Mouse (Mus musculus) embryonic facial prominence, embryonic 13.5 days (tissue): ENCODE data around the gene Neu1. TPM values are rescaled to one million over a fixed set of nuclear protein-coding genes. Genes with fewer than 3 reads are reported as not detected.
"Not testable (repeated sequence)": the region's sequence is repeated elsewhere in the genome, so short reads cannot be mapped to it uniquely, and the experiment has no call there.

ENCODE experiments used
- ATAC-seq: fragments of 200-750 bp; cut with Nextera tagmentation; 2 replicates; pipeline ENCODE4 v1.8.0; 2017; ENCODE audit warnings: low read depth; ENCODE audit not compliant: insufficient number of reproducible peaks, insufficient read depth, low FRiP score, low TSS enrichment
- H3K27ac ChIP-seq: fragments of 300-500 bp; sonication (generic); 2 replicates; pipeline ENCODE4 v1.5.1; 2015; ENCODE audit warnings: moderate library complexity, mild to moderate bottlenecking, inconsistent platforms
- H3K27me3 ChIP-seq: fragments of 300-500 bp; sonication (generic); 2 replicates; pipeline ENCODE4 v1.6.1; 2015; ENCODE audit warnings: mild to moderate bottlenecking, inconsistent platforms
- H3K36me3 ChIP-seq: fragments of 300-500 bp; sonication (generic); 2 replicates; pipeline ENCODE4 v1.6.1; 2015; ENCODE audit warnings: mild to moderate bottlenecking, inconsistent platforms
- H3K4me1 ChIP-seq: fragments of 300-500 bp; sonication (generic); 2 replicates; pipeline ENCODE4 v1.6.1; 2015; ENCODE audit warnings: inconsistent platforms
- H3K4me2 ChIP-seq: fragments of 300-500 bp; sonication (generic); 2 replicates; pipeline ENCODE4 v1.6.1; 2015; ENCODE audit warnings: moderate library complexity, mild to moderate bottlenecking, inconsistent platforms
- H3K4me3 ChIP-seq: fragments of 300-500 bp; sonication (generic); 2 replicates; pipeline ENCODE4 v1.5.1; 2015; ENCODE audit warnings: mild to moderate bottlenecking, inconsistent platforms
- H3K9ac ChIP-seq: fragments of 300-500 bp; sonication (generic); 2 replicates; pipeline ENCODE4 v1.6.1; 2015; ENCODE audit warnings: mild to moderate bottlenecking, inconsistent platforms
- H3K9me3 ChIP-seq: fragments of 300-500 bp; sonication (generic); 2 replicates; pipeline ENCODE4 v1.6.1; 2016; ENCODE audit warnings: inconsistent platforms
- WGBS: fragments of 180-500 bp; shearing (Covaris S2); methylation state at CpG from one replicate; pipeline ENCODE4 v1.1.7; 2015; ENCODE audit warnings: mixed read lengths; 5-methylcytosine and 5-hydroxymethylcytosine counted together
- polyA plus RNA-seq: library from polyadenylated mRNA; unstranded; fragments of >200 nt; fragmentation: Nextera tagmentation; extraction: Ambion mirVana; gene quantifications from 2 replicates; pipeline ENCODE4 v1.2.1, GENCODE M21; 2015

Neu1 gene
- polyA plus RNA-seq, 1 experiment from 2014 or later: 18.8 TPM

DNA sequence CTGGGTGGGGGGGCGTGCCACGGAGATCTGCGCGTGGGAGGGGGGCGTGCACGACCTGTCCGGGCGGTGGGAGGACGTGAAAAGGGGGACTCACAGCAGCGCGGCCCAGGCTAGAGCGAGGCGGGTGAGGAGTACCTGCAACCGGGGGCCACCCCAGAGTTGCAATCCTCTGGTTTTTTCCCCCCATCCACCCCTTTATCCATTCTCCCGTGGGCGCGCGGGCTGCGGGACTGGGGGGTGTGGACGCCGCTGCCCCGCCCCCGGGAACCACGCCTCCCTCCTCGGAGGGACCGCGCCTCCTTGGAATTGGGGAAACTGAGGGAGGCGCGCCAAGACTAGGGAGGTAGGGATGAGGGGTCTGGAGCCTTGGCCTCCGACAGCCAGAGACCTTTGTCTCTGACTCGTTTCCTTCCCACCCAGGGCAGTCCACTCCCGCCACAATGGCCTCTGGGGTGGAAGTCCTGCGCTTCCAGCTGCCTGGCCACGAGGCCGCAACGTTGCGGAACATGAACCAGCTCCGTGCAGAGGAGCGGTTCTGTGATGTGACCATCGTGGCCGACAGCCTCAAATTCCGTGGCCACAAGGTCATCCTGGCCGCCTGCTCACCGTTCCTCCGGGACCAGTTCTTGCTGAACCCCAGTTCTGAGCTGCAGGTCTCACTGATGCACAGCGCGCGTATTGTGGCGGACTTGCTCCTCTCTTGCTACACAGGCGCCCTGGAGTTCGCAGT lies 36.1 kb upstream of the Neu1 start:
- H3K9ac ChIP-seq: peak overlapping the region; percentile 91
- H3K27me3 ChIP-seq: no peaks in the 10 kb centered on the region
- peak overlapping the region; percentile 61 for H3K4me3 ChIP-seq
- peaks cover 9% of the 10 kb centered on the region for H3K36me3 ChIP-seq
- ATAC-seq: peak; percentile 8; the same call in 1 of the 2 replicates
- peaks cover 3% of the 10 kb centered on the region; the same call in 1 of the 2 replicates for H3K9me3 ChIP-seq
- H3K27ac ChIP-seq: peak overlapping the region; percentile 93
- peaks cover 33% of the 10 kb centered on the region for H3K4me1 ChIP-seq
- H3K4me2 ChIP-seq: peak overlapping the region; percentile 78
- 6% methylated on average over 48 of the region's 51 CpGs for WGBS

DNA sequence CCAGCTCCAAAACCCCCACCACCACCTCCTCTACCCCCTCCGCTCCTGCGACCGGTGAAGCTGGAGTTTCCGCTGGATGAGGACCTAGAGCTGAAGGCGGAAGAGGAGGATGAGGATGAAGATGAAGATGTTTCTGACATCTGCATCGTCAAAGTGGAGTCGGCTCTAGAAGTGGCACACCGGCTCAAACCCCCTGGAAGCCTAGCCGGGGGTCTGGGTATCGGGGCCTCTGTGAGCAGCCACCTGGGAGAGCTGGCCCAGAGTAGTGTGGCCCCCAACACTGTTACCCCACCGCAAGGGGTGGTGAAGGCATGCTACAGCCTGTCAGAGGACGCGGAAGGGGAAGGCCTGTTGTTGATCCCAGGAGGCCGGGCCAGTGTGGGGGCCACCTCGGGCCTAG lies 35.3 kb upstream of the Neu1 start:
- Histone ChIP-seq H3K9ac (peak overlapping the region; percentile 91), H3K9me3 (peaks cover 3% of the 10 kb centered on the region; the same call in 1 of the 2 replicates), H3K36me3 (peaks cover 9% of the 10 kb centered on the region), H3K4me3 (peak overlapping the region; percentile 61), H3K4me2 (peak overlapping the region; percentile 78), H3K27ac (peak overlapping the region; percentile 93), H3K4me1 (peaks cover 40% of the 10 kb centered on the region), H3K27me3 (no peaks in the 10 kb centered on the region)
- ATAC-seq: no peak
- WGBS: 89% methylated on average over 15 of the region's 15 CpGs

DNA sequence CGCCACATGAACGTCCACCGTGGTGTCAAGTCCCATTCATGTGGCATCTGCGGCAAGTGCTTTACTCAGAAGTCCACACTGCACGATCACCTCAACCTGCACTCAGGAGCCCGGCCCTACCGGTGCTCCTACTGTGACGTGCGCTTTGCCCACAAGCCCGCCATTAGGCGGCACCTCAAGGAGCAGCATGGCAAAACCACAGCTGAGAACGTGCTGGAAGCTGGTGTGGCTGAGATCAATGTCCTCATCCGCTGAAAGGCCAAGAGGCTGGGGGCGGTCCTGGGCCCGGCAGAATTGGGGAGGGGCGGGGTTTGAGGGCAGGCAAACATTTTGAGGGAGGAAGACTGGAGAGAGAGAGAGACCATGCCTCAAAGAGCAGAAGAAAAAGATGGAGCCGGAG lies 34.7 kb upstream of the Neu1 start:
- Histone ChIP-seq H3K36me3 (peaks cover 13% of the 10 kb centered on the region), H3K4me2 (peak overlapping the region; percentile 78), H3K4me1 (peaks cover 45% of the 10 kb centered on the region), H3K27ac (no peak overlapping the region), H3K27me3 (no peaks in the 10 kb centered on the region), H3K9ac (peak overlapping the region; percentile 91; the same call in 1 of the 2 replicates), H3K4me3 (peak overlapping the region; percentile 61; the same call in 1 of the 2 replicates), H3K9me3 (peaks cover 3% of the 10 kb centered on the region; the same call in 1 of the 2 replicates)
- whole genome bisulfite sequencing: 85% methylated on average over 17 of the region's 17 CpGs
- ATAC-seq: no peak

DNA sequence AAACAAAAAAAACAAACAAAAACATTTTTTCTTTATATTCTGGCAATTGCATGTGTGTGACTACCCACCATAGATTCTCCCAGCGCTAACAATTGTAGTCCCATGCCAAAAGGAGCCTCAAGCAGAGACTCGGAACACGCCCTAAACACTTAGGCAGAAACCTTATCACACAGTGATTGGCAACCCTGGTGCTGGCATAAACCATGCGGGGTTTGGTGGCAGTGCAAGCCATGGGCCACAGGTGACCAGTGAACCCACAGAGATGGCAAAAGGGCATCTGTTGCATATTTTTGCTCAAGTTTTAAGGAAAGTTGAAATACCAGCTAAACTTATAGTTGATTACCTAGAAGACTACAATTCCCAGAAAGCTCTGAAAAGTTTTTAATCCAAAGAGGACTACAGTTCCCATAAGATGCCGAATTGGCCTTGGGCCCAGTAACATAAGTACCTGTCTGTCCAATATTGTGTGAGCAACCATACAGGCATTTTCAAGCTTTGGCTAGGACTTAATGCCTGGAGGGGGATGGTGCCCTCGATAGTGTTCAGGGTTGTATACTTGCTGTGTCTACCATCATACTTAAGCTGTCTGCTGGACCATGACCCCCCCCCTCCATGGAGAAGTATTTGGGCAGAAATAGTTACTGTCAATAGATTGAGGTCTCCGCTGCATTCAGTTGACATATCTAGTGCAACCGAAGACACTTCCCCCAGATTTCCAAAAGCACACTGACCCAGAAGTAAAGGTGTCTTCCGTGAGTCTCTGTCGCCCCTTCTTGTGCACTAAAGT lies 33.5 kb upstream of the Neu1 start:
- H3K36me3 ChIP-seq: peaks cover 22% of the 10 kb centered on the region
- H3K9me3 ChIP-seq: peaks cover 3% of the 10 kb centered on the region; the same call in 1 of the 2 replicates
- peaks cover 46% of the 10 kb centered on the region for H3K4me1 ChIP-seq
- WGBS: 15% methylated on average over 10 of the region's 10 CpGs
- no peaks in the 10 kb centered on the region for H3K27me3 ChIP-seq
- peak overlapping the region; percentile 90 for H3K4me3 ChIP-seq
- peak overlapping the region; percentile 88 for H3K4me2 ChIP-seq
- H3K9ac ChIP-seq: peak overlapping the region; percentile 96
- H3K27ac ChIP-seq: peak overlapping the region; percentile 96
- ATAC-seq: no peak

DNA sequence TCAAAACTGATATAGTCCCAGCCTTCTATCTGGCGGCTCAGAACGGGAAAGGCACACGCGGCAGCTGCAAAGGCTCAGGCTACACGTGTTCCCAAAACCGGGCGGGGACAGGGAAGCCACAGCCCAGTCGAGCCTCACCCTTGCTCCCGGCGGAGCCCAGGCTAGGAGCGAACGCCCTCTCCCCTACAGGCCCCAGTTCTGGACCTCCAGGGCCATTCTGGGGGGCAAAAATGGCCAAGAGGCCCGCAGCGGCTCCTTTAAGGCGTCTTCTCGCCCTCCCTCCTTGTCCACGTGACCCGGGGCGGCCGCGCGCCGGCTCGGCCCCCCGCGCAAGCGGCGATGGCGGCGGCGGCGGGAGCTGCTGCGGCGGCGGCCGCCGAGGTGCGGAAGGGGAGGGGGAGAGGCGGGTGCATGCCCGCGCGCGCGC lies 32.9 kb upstream of the Neu1 start, which contains the start of the genes C2 and Ehmt2:
TSS of gene C2 (minus strand) at position 106 of the 427 bp plus-strand sequence.
TSS of gene Ehmt2 (plus strand) at position 310 of the 427 bp plus-strand sequence.
- ATAC-seq: peak; percentile 4; the same call in 1 of the 2 replicates
- under 1% methylated on average over 35 of the region's 44 CpGs for WGBS
- Histone ChIP-seq H3K4me3 (peak within 1 kb of the TSS; percentile 90), H3K9ac (peak within 1 kb of the TSS; percentile 96), H3K36me3 (peaks cover 28% of the 10 kb centered on the region), H3K9me3 (peaks cover 3% of the 10 kb centered on the region; the same call in 1 of the 2 replicates), H3K27me3 (no peaks in the 10 kb centered on the region), H3K27ac (peak within 1 kb of the TSS; percentile 96), H3K4me2 (peak within 1 kb of the TSS; percentile 88), H3K4me1 (peaks cover 46% of the 10 kb centered on the region)

DNA sequence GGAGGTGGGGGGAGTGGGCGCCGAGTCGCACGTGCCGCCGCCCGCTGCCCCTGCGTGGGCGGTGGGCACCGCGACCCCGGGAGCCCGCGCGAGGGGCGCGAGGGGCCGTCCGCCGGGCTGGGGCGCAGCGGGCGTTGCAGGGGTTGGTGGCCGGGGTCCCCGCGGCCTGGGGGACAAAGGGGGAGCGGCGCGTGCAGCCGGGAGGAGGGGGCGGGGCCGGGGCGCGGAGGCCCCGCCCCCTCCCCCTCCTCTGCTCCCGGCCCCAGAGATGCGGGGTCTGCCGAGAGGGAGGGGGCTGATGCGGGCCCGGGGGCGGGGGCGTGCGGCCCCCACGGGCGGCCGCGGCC lies 32.4 kb upstream of the Neu1 start:
- Histone ChIP-seq H3K4me2 (peak overlapping the region; percentile 88), H3K4me3 (peak overlapping the region; percentile 90), H3K27me3 (no peaks in the 10 kb centered on the region), H3K9me3 (peaks cover 3% of the 10 kb centered on the region; the same call in 1 of the 2 replicates), H3K27ac (peak overlapping the region; percentile 96), H3K9ac (peak overlapping the region; percentile 96), H3K36me3 (peaks cover 33% of the 10 kb centered on the region), H3K4me1 (peaks cover 43% of the 10 kb centered on the region)
- ATAC-seq: 0 out of 2 replicates have a peak, but pooled peaks have one; percentile 2
- 1% methylated on average over 15 of the region's 47 CpGs for WGBS

DNA sequence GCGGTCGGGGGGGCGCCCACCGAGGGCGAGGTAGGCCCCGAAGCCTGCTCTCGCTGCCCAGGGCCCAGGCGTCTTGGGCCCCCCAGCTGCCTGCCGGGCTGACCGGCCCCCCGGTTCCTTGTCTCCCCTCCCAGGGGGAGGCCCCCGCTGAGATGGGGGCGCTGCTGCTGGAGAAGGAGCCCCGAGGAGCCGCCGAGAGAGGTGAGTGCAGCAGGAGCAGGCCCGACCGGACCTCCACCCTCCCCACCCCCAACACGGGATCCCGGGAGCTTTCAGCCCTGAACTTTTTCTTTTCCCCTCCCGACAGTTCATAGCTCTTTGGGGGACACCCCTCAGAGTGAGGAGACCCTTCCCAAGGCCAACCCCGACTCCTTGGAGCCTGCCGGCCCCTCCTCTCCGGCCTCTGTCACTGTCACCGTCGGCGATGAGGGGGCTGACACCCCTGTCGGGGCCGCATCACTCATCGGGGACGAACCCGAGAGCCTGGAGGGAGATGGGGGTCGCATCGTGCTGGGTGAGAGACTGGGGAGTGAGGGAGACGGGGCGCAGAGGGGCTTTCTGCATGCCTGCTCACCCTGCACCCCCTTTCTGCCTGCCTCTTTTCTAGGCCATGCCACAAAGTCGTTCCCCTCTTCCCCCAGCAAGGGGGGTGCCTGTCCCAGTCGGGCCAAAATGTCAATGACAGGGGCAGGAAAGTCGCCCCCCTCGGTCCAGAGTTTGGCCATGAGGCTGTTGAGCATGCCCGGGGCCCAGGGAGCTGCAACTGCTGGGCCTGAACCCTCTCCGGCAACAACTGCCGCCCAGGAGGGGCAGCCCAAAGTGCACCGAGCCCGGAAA lies 31.8 kb upstream of the Neu1 start:
- Histone ChIP-seq H3K4me1 (peaks cover 42% of the 10 kb centered on the region), H3K9ac (peak overlapping the region; percentile 96), H3K4me2 (peak overlapping the region; percentile 88), H3K9me3 (peaks cover 3% of the 10 kb centered on the region; the same call in 1 of the 2 replicates), H3K36me3 (peaks cover 39% of the 10 kb centered on the region), H3K27me3 (no peaks in the 10 kb centered on the region), H3K27ac (peak overlapping the region; percentile 96), H3K4me3 (peak overlapping the region; percentile 90)
- ATAC-seq: 0 out of 2 replicates have a peak, but pooled peaks have one; percentile 4
- WGBS: 1% methylated on average over 44 of the region's 45 CpGs

- peak overlapping the region; percentile 88 for H3K4me2 ChIP-seq
Measured at GRCm38 (mm10) chr17:34899890-34900243, 31.2 kb upstream of the Neu1 start.

DNA sequence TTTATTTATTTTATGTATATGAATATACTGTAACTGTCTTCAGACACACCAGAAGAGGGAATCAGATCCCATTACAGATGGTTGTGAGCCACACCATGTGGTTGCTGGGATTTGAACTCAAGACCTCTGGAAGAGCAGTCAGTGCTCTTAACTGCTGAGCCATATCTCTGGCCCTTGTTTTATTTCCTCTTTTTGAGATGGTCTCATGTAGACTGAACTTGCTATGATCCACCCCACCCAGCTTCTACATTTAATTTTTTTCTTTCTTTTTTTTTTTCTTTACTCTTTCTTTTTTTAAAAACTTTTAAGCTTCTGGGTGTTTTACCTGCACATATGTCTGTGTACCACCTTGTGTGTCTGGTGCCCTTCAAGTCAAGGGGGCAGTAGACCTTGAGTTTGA lies 30.2 kb upstream of the Neu1 start:
- not testable (repeated sequence) for H3K9ac ChIP-seq, H3K27me3 ChIP-seq, ATAC-seq, H3K27ac ChIP-seq, H3K4me2 ChIP-seq, H3K9me3 ChIP-seq
- Histone ChIP-seq H3K36me3 (peaks cover 53% of the 10 kb centered on the region), H3K4me3 (0 out of 2 replicates have a peak overlapping the region, but pooled peaks have one; percentile 90), H3K4me1 (peaks cover 33% of the 10 kb centered on the region)

More at GRCm38 (mm10) chr17:34899890-34900243, 31.2 kb upstream of the Neu1 start:
- Histone ChIP-seq H3K27me3 (no peaks in the 10 kb centered on the region), H3K36me3 (peaks cover 45% of the 10 kb centered on the region), H3K9me3 (peaks cover 3% of the 10 kb centered on the region; the same call in 1 of the 2 replicates), H3K4me1 (peaks cover 42% of the 10 kb centered on the region), H3K9ac (peak overlapping the region; percentile 96), H3K27ac (peak overlapping the region; percentile 96), H3K4me3 (peak overlapping the region; percentile 90)
- 1% methylated on average over 5 of the region's 5 CpGs for WGBS
- ATAC-seq: no peak

GRCm38 (mm10) chr17:34901948-34902347 lies 29.1 kb upstream of the Neu1 start:
- H3K27me3 ChIP-seq, H3K4me2 ChIP-seq, H3K9ac ChIP-seq, H3K9me3 ChIP-seq, H3K27ac ChIP-seq, ATAC-seq, H3K4me3 ChIP-seq: not testable (repeated sequence)
- 92% methylated on average over 9 of the region's 10 CpGs for whole genome bisulfite sequencing
- peaks cover 22% of the 10 kb centered on the region for H3K4me1 ChIP-seq
- H3K36me3 ChIP-seq: peaks cover 57% of the 10 kb centered on the region

DNA sequence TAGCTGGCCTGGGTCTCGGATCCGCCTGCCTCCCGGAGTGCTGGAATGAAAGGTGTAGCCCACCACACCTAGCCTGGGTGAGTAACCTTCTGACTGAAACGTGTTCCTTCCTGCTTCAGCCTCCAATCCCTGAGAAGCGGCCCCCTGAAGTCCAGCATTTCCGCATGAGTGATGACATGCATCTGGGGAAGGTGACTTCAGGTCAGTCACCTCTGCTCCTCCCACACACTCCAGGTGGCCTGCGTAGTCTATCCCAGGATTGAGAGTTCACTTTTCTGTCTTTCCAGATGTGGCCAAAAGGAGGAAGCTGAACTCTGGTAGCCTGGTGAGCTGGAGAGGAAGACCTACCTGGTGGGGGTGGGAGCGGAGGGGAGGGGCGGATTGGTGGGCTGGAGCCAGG lies 28.2 kb upstream of the Neu1 start:
- no peaks in the 10 kb centered on the region for H3K27me3 ChIP-seq
- ATAC-seq: no peak
- no peak overlapping the region for H3K4me2 ChIP-seq
- H3K36me3 ChIP-seq: peaks cover 66% of the 10 kb centered on the region
- no peaks in the 10 kb centered on the region for H3K9me3 ChIP-seq
- H3K27ac ChIP-seq: no peak overlapping the region
- H3K4me3 ChIP-seq: no peak overlapping the region
- WGBS: 90% methylated on average over 9 of the region's 9 CpGs
- H3K4me1 ChIP-seq: peaks cover 14% of the 10 kb centered on the region
- H3K9ac ChIP-seq: no peak overlapping the region
